Mouse (Mus musculus) lung, adult 2 months (tissue): Measurements from ENCODE around the gene Bhlhe41. TPM values are rescaled to one million over a fixed set of nuclear protein-coding genes. Genes with fewer than 3 reads are reported as not detected.
A peak's percentile ranks its signal among the peaks of the same experiment; 100 is the strongest.

ENCODE experiments used
- DNase-seq: peaks from one replicate; pipeline ENCODE4 v3.0.0; 2022
- H3K4me1 ChIP-seq: fragments of 200-500 bp; 2 replicates; pipeline ENCODE4 v1.6.1; 2011; ENCODE audit warnings: low read length; ENCODE audit not compliant: control insufficient read depth, insufficient read depth
- H3K4me3 ChIP-seq: fragments of 200-500 bp; replicated peaks from 2 replicates; pipeline ENCODE3; 2011; ENCODE audit warnings: low read depth, mild to moderate bottlenecking, control low read depth, low read length; ENCODE audit errors: extremely low read depth
- CTCF ChIP-seq: fragments of 200-500 bp; IDR thresholded peaks from 2 replicates; pipeline ENCODE4 v1.5.1; 2011; ENCODE audit warnings: mild to moderate bottlenecking, low read length, control low read depth; ENCODE audit not compliant: insufficient read depth
- POLR2A ChIP-seq: fragments of 200-500 bp; IDR thresholded peaks from 2 replicates; pipeline ENCODE4 v1.6.1; 2011; ENCODE audit warnings: low read depth, mild to moderate bottlenecking, control low read depth, low read length, borderline replicate concordance; ENCODE audit errors: extremely low read depth
- WGBS: fragments of 180-500 bp; shearing (Covaris S2); methylation state at CpG from one replicate; pipeline ENCODE4 v1.1.7; 2018; 5-methylcytosine and 5-hydroxymethylcytosine counted together
- polyA plus RNA-seq: library from polyadenylated mRNA; depleted of rRNA; stranded (reverse); fragments of >200 nt; gene quantifications from 2 replicates; pipeline ENCODE4 v1.2.3, GENCODE M21; 2012; rRNA removed

Gene Bhlhe41
- polyA plus RNA-seq = 5.2 and 10.1 TPM in 2 replicates

DNA sequence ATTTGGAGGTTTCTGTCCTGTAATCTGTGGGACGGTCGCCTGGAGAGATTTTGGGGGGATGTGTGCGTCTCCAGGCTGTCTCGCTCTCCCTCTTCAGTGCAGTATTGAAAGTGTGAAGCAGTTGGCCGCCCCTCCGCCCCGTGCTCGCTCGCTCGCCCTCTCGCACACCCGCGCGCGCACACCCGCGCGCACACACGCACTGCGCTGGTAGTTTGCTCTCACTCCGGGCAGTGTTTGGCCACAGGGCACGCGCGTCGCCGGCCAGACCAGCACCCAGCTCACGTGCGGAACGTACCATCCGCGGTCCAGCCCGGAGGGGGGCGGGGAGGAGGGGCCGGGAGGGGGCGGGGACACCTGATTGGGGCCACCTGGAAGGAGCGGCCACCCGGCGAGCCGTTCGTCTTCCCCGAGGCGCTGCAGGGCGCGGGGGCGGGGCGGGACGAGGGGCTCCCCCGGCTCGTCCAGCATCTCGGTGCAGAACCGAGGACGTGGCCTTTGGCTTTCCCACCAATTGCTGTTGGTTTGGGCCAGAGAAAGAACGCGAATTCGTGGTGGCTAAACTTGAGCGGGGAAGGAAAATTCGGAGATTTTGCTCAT is at the start of gene Bhlhe41:
TSS of gene Bhlhe41 (minus strand) at position 270 of the 597 bp plus-strand sequence.
- Histone ChIP-seq H3K4me1 (no peaks in the 10 kb centered on the region), H3K4me3 (peak within 1 kb of the TSS; percentile 79)
- peak; percentile 69; the same call in 1 of the 2 replicates for TF ChIP-seq POLR2A
- TF ChIP-seq CTCF = no peak
- peak; percentile 68 for DNase-seq
- WGBS = 1% methylated on average over 51 of the region's 57 CpGs

DNA sequence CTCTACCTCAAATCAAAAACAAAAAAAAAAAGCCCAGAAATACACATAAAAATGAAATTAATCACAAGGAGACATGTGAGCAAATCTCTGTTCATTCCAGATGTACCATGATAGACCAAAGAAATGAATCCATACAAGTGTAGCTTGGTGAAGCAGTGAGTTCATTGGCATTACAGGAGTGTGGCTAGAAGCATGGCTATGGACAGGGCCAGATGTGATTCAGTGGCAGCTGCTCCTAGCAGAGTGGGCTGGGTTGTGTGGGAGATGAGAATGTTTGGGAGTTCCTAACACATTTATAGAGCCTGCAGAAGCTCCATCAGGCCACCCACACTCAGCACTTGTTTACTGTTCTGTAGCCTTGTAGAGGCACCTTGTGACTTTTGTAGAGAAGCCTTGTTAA is 46.9 kb upstream of the Bhlhe41 start:
- no peak overlapping the region for H3K4me3 ChIP-seq
- DNase-seq = no peak
- TF ChIP-seq CTCF (no peak), POLR2A (no peak)
- no peaks in the 10 kb centered on the region for H3K4me1 ChIP-seq

DNA sequence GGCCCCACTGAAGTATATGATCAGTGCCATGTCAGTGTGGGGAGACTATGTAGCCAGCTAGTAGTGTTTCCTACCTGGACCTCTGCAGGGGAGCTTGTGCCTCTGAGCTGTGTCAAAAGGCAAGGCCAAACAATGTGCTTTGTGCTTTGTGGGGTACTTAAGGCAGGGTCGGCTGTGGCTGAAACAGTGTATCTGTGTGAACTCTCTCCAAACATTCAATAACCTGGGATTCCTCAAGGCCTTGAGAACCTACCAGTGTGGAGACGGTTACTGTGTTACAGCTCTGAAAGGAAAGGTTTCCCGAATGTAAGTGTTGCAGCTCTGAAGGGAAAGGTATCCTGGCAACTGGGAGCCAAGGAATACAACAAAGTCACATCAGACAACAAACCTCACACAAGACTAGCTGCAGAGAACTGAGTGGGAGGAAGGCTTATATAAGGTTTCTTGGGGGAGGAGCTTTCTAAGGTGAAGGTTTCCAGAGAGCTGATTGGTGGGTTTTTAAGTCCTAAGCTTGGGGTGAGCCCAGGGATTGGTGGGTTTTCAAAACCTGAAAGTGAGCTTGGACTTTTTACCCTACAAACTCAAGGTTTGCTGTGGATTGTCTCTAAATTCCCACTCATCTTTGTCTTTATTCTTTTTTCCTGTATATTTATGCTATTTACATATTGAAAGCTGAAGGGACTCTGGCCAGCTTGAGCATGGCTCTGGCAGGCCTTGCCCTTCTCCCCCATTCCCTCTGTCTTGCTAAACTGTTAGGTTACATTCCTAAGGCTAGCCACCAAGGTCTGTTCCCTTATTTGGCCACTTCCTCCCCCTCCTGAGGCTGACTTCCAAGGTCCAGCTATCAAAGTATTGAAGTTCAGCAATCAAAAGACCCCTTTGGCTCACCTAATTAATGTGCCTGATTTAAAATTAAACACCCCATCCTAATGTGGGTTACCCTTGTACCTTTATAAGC is 45.4 kb upstream of the Bhlhe41 start:
- Histone ChIP-seq H3K4me3 (no peak overlapping the region), H3K4me1 (no peaks in the 10 kb centered on the region)
- TF ChIP-seq CTCF (no peak), POLR2A (no peak)
- no peak for DNase-seq
- 69% methylated on average over 3 of the region's 3 CpGs for WGBS

DNA sequence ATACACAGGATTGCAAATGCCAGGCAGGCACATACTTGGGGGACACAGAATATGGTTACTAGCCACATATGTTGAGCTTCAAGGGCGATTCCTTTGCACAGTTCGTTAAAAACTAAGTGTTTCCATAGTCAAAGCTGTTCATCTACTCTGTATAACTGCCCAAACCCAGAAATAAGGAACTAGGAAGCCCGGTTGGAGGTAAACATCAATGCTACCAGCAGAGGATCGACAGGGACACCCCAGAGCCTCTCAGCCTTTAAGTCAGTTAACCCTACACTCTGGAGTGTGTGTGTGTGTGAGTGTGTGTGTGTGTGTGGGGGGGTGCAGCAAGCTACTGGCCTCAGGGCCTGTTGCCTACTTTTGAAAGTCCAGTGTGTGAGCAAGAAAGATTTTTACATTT is 44.6 kb upstream of the Bhlhe41 start:
- no peak for DNase-seq
- no peaks in the 10 kb centered on the region for H3K4me1 ChIP-seq
- no peak overlapping the region for H3K4me3 ChIP-seq
- 69% methylated on average over 4 of the region's 4 CpGs for WGBS
- TF ChIP-seq CTCF (no peak), POLR2A (no peak)

DNA sequence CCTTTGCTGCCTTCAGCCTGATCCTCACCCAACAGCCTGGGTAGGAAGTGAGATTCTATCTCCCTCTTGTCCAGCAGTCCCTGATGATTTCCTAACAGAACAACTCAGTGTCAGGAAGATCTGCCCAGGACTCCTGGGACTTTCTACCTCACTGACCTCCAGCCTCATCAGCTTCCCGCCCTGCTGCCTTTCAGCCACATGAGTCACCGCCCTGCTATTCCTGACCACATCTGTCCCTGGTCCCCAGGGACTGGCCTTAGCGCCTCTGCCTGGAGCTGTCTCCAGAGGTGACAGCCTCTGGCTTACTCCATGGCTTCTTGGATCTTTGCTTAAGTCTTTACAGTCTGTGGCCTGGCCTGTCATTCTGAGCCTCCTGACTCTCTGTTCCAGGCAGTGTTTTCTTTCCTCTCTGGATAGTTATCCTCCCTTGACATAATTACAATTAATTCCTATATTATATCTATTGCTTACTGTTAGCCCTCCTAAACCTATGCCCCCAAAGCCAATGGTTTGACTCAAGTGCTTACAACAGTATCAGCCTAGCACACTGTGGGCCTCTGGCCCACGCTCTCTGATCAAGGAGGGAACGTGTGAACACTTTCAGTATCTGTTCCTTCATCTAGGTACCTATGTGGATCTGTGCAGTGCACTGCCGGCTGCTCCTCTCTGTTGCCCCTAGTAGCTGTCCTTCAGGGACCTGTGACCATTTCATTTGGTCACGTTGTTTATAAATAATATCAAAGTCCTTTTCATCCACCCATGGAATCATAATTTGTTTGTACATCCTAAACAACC is 40.9 kb upstream of the Bhlhe41 start:
- DNase-seq = no peak
- H3K4me3 ChIP-seq = no peak overlapping the region
- no peaks in the 10 kb centered on the region for H3K4me1 ChIP-seq
- 67% methylated on average over 7 of the region's 7 CpGs for WGBS
- TF ChIP-seq POLR2A = no peak
- no peak for TF ChIP-seq CTCF

DNA sequence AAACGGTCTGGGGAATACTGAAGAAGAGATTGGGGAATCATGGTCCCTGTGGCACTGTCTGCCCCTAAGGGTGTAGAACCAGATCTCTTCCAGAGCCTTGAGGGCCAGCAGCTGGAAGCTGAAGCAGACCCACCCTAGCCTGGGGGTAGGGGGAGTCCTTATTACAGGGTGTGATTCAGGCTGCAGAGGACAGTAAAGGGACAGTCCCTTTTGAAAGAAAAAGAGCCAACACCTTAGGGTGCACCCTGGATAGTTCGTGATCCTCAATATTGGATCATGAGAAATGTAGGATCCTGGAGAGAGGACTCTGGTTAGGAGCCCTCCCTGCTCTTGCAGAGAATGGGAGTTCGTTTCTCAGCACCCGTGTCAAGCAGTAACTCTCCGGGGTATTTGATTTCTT is 39.3 kb upstream of the Bhlhe41 start:
- DNase-seq = no peak
- Histone ChIP-seq H3K4me1 (no peaks in the 10 kb centered on the region), H3K4me3 (no peak overlapping the region)
- TF ChIP-seq POLR2A (no peak), CTCF (no peak)
- WGBS = 75% methylated on average over 5 of the region's 5 CpGs

DNA sequence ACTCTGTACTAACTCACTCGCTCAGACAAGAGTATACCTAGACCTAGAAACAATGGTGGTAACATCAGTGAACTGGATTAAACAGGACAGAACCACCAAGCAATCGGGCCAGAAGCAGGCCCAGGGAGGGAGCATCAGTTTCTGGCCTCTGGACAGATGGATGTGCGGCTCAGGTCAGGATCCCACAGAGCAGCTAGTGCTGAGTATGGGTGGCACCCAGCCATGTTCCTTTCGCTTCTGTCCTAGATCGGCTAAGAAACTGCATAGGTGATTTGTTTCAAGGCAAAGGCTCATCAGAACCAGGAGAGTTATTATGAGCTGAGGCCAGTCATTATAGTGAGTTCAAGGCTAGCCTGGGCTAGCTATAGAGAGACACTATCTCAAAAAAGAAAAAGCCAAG is 38.8 kb upstream of the Bhlhe41 start:
- no peaks in the 10 kb centered on the region for H3K4me1 ChIP-seq
- TF ChIP-seq CTCF = no peak
- no peak for TF ChIP-seq POLR2A
- H3K4me3 ChIP-seq = no peak overlapping the region
- DNase-seq = no peak
- 94% methylated on average over 5 of the region's 5 CpGs for WGBS

DNA sequence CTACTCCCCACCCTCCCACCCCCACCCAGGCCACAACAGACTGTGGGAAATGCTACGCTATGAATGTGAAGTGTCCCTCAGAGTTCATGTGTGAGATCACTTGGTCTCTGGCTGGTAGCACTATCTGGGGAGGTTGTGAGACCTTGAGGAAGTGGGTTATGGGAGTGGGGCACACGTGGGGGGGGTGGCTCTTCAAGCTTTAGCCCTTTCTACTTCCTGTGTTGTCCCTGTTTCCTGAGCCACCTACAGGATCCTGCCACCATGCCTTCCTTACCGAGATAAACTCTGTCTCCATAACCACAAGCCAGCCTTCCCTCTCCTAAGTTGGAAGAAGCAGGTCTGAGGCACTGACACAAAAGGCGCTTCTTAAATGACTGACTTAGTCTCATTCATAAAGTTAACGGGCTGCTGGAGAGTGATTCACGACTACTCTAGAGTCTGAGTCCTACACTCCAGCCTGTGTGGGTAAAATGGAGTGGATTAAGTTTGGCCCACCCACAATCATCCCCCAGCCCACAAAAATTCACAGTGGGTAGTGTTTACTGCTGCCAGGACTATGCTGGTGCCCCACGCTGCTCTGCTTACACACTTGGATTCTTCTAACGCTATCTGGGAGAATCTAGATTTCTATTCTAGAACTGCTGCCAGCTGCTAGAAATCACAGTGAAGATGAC is 29.4 kb upstream of the Bhlhe41 start:
- DNase-seq = no peak
- Histone ChIP-seq H3K4me3 (no peak overlapping the region), H3K4me1 (no peaks in the 10 kb centered on the region)
- TF ChIP-seq POLR2A (no peak), CTCF (no peak)
- WGBS = 60% methylated on average over 8 of the region's 8 CpGs

DNA sequence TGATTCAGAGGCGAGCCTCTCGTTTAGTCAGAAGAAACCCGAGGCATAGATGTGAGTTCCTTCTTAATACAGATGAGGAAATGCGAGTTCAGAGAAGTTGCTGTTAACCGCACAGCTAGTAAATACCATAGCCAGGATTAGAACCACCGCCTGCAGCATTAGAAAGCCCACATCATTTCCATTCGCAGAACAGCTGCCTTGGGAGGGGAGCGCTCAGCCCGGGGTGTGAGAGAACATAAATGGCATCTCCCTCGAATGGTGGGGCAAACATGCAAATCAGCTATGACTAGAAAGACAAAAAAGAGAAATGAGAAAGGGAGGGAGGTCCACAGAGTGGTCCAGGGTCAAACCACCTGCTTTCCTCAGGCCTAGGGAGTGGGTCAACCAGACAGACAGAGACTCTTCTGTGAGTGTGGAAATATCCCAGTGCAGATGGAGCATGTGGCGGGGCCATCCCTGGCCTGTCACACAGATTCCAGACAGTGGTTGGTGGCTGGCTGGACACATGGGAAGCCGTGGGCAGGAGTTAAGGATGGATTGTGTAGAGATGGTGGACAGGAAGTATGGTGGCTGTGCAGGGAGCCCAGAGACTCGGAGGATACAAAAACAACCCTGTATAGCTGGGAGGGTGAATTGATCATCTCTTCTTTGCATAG is 28.1 kb upstream of the Bhlhe41 start:
- H3K4me1 ChIP-seq = no peaks in the 10 kb centered on the region
- TF ChIP-seq CTCF (no peak), POLR2A (no peak)
- H3K4me3 ChIP-seq = no peak overlapping the region
- 76% methylated on average over 13 of the region's 13 CpGs for WGBS
- DNase-seq = no peak
